ENCODE assay signal across 15 mouse cellular contexts in the genomic region with DNA sequence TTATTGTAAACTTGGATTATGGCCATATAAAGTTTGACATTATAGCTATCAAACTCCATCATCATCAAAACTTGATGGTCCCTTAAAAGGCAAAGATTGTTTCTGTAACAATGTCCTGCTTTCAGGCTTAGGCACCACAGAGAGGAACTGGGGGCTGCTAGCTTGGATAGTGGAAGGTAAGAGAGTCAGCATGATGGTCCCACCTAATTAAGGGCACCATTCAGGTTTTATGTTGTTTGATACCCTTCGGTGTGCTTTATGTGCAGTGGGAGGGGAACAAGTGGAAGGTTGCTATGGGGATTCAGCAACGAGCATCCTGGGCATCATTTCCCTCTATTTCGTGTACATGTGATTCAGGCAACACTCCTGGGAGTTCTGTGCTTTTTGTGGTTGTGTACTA.
"Had no signal": no experiment of that assay in that cellular context is flagged by ENCODE, and none has a peak within 500 bp of the region (broad histone marks: within the 10 kb centered on the region; RNA-seq: fewer than 3 reads in every experiment).

No protein-coding gene starts in this region.

- H3K27me3 ChIP-seq: neural tube, embryonic 12.5 days; stomach, embryonic 15.5 days had no signal

- H3K4me3 ChIP-seq: neural tube, embryonic 12.5 days; stomach, embryonic 15.5 days had no signal

- H3K27ac ChIP-seq: neural tube, embryonic 12.5 days; stomach, embryonic 15.5 days; stomach, postnatal 0 days had no signal

- H3K9me3 ChIP-seq: neural tube, embryonic 12.5 days; stomach, embryonic 15.5 days had no signal

- H3K4me2 ChIP-seq: neural tube, embryonic 12.5 days; stomach, embryonic 15.5 days had no signal

- H3K36me3 ChIP-seq: neural tube, embryonic 12.5 days; stomach, embryonic 15.5 days had no signal

- H3K9ac ChIP-seq: neural tube, embryonic 12.5 days; stomach, embryonic 15.5 days had no signal

- DNase-seq: retina, postnatal 1 day; right cerebral cortex, adult 18-20 months; right cerebral cortex, postnatal 14 days; right cerebral cortex, postnatal 25 days; right cerebral cortex, postnatal 4 days; spleen, adult 18-20 months; thymus, adult 18-20 months; thymus, adult 2 months; thymus, postnatal 14 days; thymus, postnatal 25 days; thymus, postnatal 36 days; thymus, postnatal 4 days had no signal

- H3K4me1 ChIP-seq: neural tube, embryonic 12.5 days; stomach, embryonic 15.5 days had no signal
